Mouse (Mus musculus) CH12.LX (cell line): ENCODE data around the gene Zfp784.

Source experiments
- CTCF ChIP-seq, 2 experiments: IDR thresholded peaks in 1 of 2; conservative IDR thresholded peaks in 1 of 2; 2 replicates each; pipeline ENCODE4 v1.5.1; 2011 to 2012; ENCODE audit warnings: low read depth in 2 of 2, low read length in 2 of 2, improper control_type of control experiment in 1 of 2, inconsistent platforms in 1 of 2, mild to moderate bottlenecking in 1 of 2, moderate library complexity in 1 of 2
- EP300 ChIP-seq: IDR thresholded peaks from 2 replicates; pipeline ENCODE4 v1.6.1; 2011; ENCODE audit warnings: low read length, improper control_type of control experiment
- MAX ChIP-seq: IDR thresholded peaks from 2 replicates; pipeline ENCODE4 v1.6.1; 2011; ENCODE audit warnings: low read length, improper control_type of control experiment
- MEF2A ChIP-seq: IDR thresholded peaks from 2 replicates; pipeline ENCODE4 v1.6.1; 2014; ENCODE audit warnings: low read depth, mild to moderate bottlenecking, inconsistent platforms, low read length, improper control_type of control experiment, borderline replicate concordance
- POLR2A ChIP-seq: IDR thresholded peaks from 2 replicates; pipeline ENCODE4 v1.6.1; 2011; ENCODE audit warnings: low read depth, mild to moderate bottlenecking, improper control_type of control experiment, low read length
- SMC3 ChIP-seq: IDR thresholded peaks from 2 replicates; pipeline ENCODE4 v1.6.1; 2011; ENCODE audit warnings: low read depth, low read length, improper control_type of control experiment
- UBTF ChIP-seq: IDR thresholded peaks from 2 replicates; pipeline ENCODE4 v1.6.1; 2012; ENCODE audit warnings: low read depth, mild to moderate bottlenecking, inconsistent platforms, low read length, improper control_type of control experiment, moderate library complexity
- USF2 ChIP-seq: conservative IDR thresholded peaks from 2 replicates; pipeline ENCODE4 v1.6.1; 2011; ENCODE audit warnings: low read depth, low read length, improper control_type of control experiment
- ZC3H11A ChIP-seq: IDR thresholded peaks from 2 replicates; pipeline ENCODE4 v1.6.1; 2012; ENCODE audit warnings: low read depth, mild to moderate bottlenecking, inconsistent platforms, low read length, improper control_type of control experiment
- ZMIZ1 ChIP-seq: IDR thresholded peaks from 2 replicates; pipeline ENCODE4 v1.6.1; 2012; ENCODE audit warnings: low read depth, mild to moderate bottlenecking, inconsistent platforms, low read length, improper control_type of control experiment
- ZNF384 ChIP-seq: IDR thresholded peaks from 2 replicates; pipeline ENCODE4 v1.6.1; 2012; ENCODE audit warnings: low read depth, low read length, improper control_type of control experiment, inconsistent platforms

GRCm38 (mm10) chr7:5087886-5088285 is 49.6 kb upstream of the Zfp784 start:
- TF ChIP-seq POLR2A: no peak
- TF ChIP-seq SMC3: no peak
- no peak for TF ChIP-seq CTCF (conservative IDR thresholded peaks at IDR 0.05 in 1 of 2, IDR thresholded peaks at IDR 0.05 in 1 of 2; ENCODE audit: low read depth in 2 of 2, low read length in 2 of 2)
- TF ChIP-seq USF2: no peak
- no peak for TF ChIP-seq ZMIZ1
- TF ChIP-seq ZC3H11A: no peak
- TF ChIP-seq ZNF384: no peak
- no peak for TF ChIP-seq UBTF
- TF ChIP-seq MEF2A: no peak
- TF ChIP-seq EP300: no peak
- no peak for TF ChIP-seq MAX
